Comparison of ENCODE assay signal across 7 mouse cellular contexts in the genomic region with DNA sequence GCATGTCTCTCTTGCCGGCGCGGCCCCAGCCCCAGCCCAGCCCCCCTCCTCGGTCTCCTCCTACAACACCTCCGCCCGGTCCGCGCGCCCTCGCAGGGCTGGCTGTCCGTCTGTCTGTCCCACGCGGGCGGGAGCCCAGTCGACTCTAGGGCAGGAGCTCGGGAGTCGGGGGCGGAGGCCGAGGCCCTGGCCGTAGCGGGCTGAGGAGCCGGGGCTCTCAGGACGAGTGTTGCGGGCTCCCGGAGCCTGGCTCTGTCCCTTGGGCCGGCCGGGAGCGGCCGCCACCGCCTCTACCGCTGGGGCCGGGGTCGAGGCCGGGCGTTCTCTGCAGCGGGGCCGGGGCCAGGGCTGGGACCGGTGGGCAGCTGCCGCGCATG.
DNase-seq lines count a peak whose midpoint lies in the region; ATAC-seq lines count a peak whose summit lies in the region.

No protein-coding gene starts in this region.

- under 1% methylated on average over 40 of the region's 40 CpGs for WGBS in heart, embryonic 10.5 days
- WGBS in midbrain, embryonic 14.5 days: 1% methylated on average over 40 of the region's 40 CpGs

- H3K9ac ChIP-seq in midbrain, embryonic 14.5 days (replicated peaks; ENCODE audit: low read length): peak overlapping the region; percentile 97

- peak overlapping the region; percentile 86 for H3K27ac ChIP-seq in heart, embryonic 10.5 days
- peak overlapping the region; percentile 95 for H3K27ac ChIP-seq in midbrain, embryonic 14.5 days (replicated peaks; ENCODE audit: low read depth, low read length)

- no peaks in the 10 kb centered on the region for H3K36me3 ChIP-seq in heart, embryonic 10.5 days
- H3K36me3 ChIP-seq in midbrain, embryonic 14.5 days (ENCODE audit: control insufficient read depth, insufficient read depth, low read length): no peaks in the 10 kb centered on the region

- H3K4me1 ChIP-seq in heart, embryonic 10.5 days: peaks cover 46% of the 10 kb centered on the region
- H3K4me1 ChIP-seq in midbrain, embryonic 14.5 days (ENCODE audit: control insufficient read depth, insufficient read depth, low read length): peaks cover 20% of the 10 kb centered on the region; the same call in 1 of the 2 replicates

- H3K4me2 ChIP-seq in midbrain, embryonic 14.5 days (ENCODE audit: low read length): peak overlapping the region; percentile 80

- peaks cover 96% of the 10 kb centered on the region for H3K27me3 ChIP-seq in heart, embryonic 10.5 days (ENCODE audit: insufficient read depth, poor library complexity, severe bottlenecking)
- H3K27me3 ChIP-seq in midbrain, embryonic 14.5 days (ENCODE audit: control insufficient read depth, insufficient read depth, low read length): peaks cover 13% of the 10 kb centered on the region

- H3K9me3 ChIP-seq in heart, embryonic 10.5 days: no peaks in the 10 kb centered on the region
- no peaks in the 10 kb centered on the region for H3K9me3 ChIP-seq in midbrain, embryonic 14.5 days (ENCODE audit: control insufficient read depth, low read length)

- ATAC-seq in midbrain, embryonic 14.5 days (ENCODE audit: low FRiP score, low TSS enrichment): peak; percentile 60
- ATAC-seq in monocyte, adult 5-6 weeks (replicated peaks; ENCODE audit: insufficient number of reproducible peaks, low FRiP score, low TSS enrichment, poor library complexity, severe bottlenecking): no peak

- peak; percentile 67 for DNase-seq in right cerebral cortex, postnatal 14 days
- DNase-seq in right cerebral cortex, adult 2 months (ENCODE audit: low spot score in 2 of 2): no peak
- peak; percentile 56 for DNase-seq in cerebellum, adult 9-10 months
- DNase-seq in heart, embryonic 10.5 days (ENCODE audit: low spot score): no peak
- peak; percentile 58 for DNase-seq in kidney, postnatal 10 days
- DNase-seq in midbrain, embryonic 14.5 days: peak; percentile 71

- H3K4me3 ChIP-seq in heart, embryonic 10.5 days: peak overlapping the region; percentile 79
- H3K4me3 ChIP-seq in midbrain, embryonic 14.5 days (replicated peaks; ENCODE audit: low read depth, low read length): peak overlapping the region; percentile 91

Comparison
In these comparisons a context has a peak if more than half of its experiments do, and no peak if none do; other contexts are left out.
1. DNase-seq: peak in right cerebral cortex, postnatal 14 days (single experiment), cerebellum, adult 9-10 months (single experiment), kidney, postnatal 10 days (single experiment) and midbrain, embryonic 14.5 days (single experiment); none in right cerebral cortex, adult 2 months (0 of 2) and heart, embryonic 10.5 days (single experiment).